Mouse (Mus musculus): ENCODE measurements around the gene Dcun1d4.

DNA sequence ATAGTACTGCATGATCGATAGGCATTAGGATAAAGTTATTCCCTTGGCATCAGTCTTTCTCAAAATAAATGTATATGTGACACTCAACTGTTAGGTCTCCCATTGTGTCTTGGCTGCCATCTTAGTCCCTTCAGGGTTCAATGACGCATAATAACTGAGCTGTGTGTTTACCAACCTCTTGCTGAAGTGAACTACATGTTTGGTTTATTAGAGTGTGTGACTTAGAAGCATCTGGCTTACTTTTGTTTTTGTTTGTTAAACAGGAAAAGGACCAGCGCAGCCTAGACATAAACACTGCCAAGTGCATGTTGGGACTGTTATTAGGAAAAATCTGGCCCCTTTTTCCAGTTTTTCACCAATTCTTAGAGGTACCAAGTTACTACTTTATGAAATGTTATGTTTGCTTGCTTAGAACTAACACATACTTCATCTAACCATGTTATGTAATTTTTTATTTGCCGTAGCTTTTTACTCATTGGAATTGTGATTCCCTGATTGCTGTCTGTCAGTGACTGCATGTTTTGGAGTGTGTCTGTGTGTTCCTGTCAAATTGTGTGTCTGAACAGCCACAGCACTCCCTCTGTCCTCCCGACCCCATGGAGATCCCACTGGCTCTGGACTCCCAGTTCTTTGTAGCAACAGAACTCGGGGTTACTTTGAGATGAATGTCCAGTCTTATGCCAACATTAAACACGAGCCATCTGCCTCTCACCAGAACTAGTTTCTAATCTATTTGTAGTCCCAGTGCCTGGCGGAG is 74.5 kb downstream of the Dcun1d4 start:
- TF ChIP-seq ZNF384 (IDR thresholded peaks at IDR 0.05; ENCODE audit: low read depth, low read length) (no peak), MAFK (IDR thresholded peaks at IDR 0.05; ENCODE audit: insufficient read depth, low read depth, low read length) (no peak)
